Mouse (Mus musculus): ENCODE results near the gene Ccsap. TPM values are rescaled to one million over a fixed set of nuclear protein-coding genes. Genes with fewer than 3 reads are reported as not detected.
A peak's percentile ranks its signal among the peaks of the same experiment; 100 is the strongest.

Gene Ccsap
- total RNA-seq, 2 experiments from 2014 or later = 62.6 to 74.7 TPM

DNA sequence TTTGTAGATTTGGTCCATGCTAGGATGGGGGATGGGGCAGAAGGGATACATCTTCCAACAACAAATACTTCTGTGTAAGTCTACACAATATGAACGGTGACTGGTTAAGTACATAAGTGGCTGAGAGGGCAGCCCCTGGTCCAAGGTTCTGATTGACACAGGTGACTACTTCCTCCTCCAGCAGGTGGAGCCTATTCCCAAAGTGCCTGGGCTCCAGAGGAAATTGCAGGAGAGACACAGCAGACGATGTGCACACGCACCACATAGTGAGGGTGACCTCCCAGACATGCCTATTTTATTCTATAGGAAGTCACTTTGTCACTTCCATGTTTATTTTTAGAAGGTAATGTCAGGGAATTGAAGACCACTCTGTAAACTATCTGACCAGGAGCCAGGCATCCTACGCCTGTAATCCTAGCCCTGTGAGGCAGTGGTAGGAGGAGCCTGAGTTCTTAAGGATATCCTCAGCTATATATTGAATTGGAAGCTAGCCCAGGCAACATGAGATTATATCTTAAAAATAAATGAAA, 20.9 kb upstream of the Ccsap start:
- no peak for DNase-seq (ENCODE audit: low spot score in 2 of 2)

GRCm38 (mm10) chr8:123880271-123880670, 20.3 kb upstream of the Ccsap start:
- peak; percentile 68 to 77 for DNase-seq (ENCODE audit: low spot score in 2 of 2)

GRCm38 (mm10) chr8:123877865-123878264, 17.9 kb upstream of the Ccsap start:
- peak in 1 of 2 experiments; percentile 35 for DNase-seq (ENCODE audit: low spot score in 2 of 2)

- peak; percentile 47 to 69 for DNase-seq (ENCODE audit: low spot score in 2 of 2)
Measured at GRCm38 (mm10) chr8:123874324-123874723, 14.3 kb upstream of the Ccsap start.

DNA sequence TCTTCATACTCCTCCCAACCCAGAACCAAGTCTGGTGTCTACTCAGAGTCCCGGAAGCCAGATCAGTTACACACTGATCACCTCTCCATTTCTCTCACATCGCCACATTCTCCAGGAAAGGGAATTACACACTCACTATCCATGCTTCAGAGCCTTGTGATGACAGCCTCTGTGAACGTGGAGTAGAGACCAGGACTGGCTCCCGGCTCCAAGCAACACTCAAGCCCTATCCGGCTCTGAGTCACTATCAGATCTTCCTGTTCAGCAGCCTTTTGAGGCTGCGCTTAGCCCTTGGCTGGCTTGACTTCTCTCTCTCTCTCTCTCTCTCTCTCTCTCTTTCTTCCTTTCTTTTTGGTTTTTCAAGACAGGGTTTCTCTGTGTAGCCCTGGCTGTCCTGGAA, 13.4 kb upstream of the Ccsap start:
- no peak for DNase-seq (ENCODE audit: low spot score in 2 of 2)

DNA sequence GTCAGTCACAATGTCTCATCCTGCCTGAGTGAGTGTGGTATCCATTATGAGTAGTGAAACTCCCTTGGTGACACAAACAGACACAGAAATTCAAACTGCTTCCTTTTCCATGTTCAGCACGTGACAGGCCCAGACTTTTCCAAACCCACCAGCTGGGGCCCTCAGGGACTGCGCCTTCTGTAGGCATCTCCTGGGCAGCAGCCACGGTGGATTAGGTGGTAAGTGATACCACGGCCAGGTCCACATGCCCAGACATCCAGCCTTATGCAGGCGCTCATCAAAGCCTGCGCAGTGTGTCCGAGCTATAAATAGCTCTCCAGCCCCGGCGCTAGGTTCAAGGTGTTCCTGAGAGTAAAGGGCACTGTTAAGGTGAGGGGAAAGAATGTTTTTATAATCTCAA, 12.0 kb upstream of the Ccsap start:
- DNase-seq (ENCODE audit: low spot score in 2 of 2) = no peak

GRCm38 (mm10) chr8:123866971-123867370, 7.0 kb upstream of the Ccsap start:
- DNase-seq (ENCODE audit: low spot score in 2 of 2) = no peak

DNA sequence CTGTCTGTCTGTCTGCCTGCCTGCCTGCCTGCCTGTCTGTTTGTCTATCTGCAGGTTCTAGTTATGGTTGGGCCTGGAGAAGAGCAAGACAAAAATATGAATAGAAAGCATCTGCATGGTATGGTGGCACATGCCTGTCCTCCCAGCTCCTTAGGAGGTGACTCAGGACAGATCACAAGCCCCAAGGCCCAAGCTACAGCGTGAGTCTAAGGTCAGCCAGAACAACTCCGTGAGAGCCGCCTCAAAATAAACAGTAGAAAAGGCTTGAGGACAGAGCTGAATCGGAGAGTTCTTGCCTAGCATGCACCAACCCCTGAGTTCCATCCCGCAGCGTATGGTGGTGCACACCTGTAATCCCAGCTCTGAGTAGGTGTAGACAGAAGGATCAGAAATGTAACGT, 5.8 kb upstream of the Ccsap start:
- no peak for DNase-seq (ENCODE audit: low spot score in 2 of 2)

DNA sequence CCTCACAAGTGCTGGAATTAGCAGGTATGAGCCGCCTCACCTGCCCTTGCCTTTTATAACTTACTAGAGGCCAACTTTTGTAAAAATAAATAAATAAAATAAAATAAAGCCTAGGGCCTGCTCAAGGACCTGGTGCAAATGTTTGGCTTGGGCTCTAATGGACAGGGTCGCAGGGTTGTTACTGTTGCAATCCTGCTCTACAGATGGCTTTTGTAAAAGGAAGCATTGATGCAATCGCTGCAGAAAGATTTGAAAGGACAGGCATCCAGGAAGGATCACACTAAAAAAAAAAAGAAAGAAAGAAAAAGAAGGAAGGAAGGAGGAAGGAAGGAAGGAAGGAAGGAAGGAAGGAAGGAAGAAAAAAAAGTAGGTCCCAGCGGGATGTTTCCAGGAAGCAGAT, 377 bp upstream of the Ccsap start:
- DNase-seq (ENCODE audit: low spot score in 2 of 2) = no peak

GRCm38 (mm10) chr8:123858941-123859647, 915 bp downstream of the Ccsap start:
- peak; percentile 88 to 93 for DNase-seq (ENCODE audit: low spot score in 2 of 2)

DNA sequence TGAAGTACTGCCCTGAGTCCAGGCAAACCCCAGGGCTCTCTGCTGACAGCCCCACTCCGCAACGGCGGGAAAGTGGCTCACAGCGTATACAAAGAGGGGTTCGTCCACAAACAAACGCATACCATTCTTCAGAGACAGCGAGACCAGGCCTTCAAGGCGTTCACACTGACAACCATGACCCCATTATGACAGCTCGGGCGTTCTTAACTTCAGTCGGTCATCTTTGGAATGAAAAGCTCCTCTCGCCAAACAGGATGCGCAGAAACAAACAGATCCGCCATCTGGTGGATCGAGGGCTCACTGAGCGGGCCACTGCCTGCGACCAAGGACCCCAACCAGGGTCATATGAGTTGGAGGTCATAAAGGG, 1.5 kb downstream of the Ccsap start:
- DNase-seq (ENCODE audit: low spot score in 2 of 2) = no peak

DNA sequence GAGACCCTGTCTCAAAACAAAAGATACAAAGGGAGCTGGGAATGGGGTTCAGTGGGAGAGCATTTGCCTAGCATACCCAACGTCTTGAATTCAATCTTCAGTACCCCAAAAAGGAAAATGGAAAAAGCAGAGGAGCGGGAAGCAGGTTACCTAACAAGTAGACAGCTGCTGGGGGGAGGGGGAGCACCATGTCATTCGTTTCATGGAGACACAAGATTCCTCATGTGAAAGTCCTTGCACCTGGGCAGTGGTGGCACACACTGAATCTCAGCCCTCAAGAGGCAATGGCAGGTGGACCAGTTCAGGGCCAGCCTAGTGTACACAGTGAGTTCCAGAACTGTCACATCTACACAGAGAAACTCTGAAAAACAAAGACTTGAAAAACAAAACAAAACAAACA, 2.6 kb downstream of the Ccsap start:
- peak in 1 of 2 experiments; percentile 47 for DNase-seq (ENCODE audit: low spot score in 2 of 2)

DNA sequence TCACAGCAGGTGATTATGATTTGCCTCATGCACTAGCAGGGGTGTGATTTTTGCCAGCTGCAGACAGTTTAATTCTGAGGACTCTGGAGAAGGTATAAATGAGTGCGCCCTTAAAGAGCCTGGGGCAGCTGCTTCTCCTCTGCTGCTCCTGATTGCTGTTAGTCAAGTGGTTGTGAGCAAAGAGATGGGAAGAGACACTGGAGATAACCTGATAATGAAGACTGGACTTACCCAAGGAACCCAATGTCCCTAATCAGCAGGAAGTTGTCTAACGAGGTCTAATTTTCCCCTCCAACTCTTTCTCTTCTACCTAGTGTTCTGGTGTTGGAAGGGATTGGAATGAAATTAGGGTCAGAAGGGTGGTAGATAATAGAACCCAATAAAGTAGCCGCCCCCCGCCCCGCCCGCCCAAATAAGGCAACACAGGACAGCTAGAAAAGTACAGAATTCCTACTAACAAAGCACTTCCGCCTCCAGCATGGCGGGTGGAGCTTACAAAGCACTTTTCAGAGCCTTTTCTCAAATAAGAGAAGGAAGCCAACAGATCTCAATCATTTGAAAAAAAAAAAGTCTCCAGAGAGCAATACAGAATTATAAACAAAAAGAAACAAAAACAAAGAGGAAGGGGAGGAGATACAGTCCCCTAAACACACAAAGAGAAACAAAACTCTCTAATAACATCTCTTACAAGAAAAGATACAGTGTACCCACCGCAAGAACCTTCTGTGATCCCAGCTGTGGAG, 5.1 kb downstream of the Ccsap start:
- no peak for DNase-seq (ENCODE audit: low spot score in 2 of 2)

DNA sequence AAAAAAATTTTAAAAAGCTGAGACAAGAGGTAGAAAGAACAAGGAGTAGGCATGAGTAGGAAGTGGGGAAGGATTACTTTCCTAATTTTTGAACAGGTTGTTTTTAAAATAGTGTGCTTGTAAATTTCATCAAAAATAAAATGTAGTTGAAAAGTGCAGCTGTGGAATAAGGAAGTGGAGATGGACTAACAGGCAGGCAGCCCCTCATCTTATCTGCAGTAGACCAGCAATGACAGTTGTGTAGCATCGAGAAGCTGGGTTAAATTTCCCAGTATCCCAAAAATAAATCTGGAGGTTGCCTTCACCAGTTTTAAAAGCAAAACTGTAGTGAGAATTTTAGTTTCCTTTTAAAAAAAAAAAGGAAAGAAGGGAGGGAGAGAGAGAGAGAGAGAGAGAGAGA, 5.8 kb downstream of the Ccsap start:
- no peak for DNase-seq (ENCODE audit: low spot score in 2 of 2)

- DNase-seq (ENCODE audit: low spot score in 2 of 2) = no peak
Measured at GRCm38 (mm10) chr8:123851590-123851989, 8.4 kb downstream of the Ccsap start.

GRCm38 (mm10) chr8:123849352-123849751, 10.7 kb downstream of the Ccsap start:
- no peak for DNase-seq (ENCODE audit: low spot score in 2 of 2)

GRCm38 (mm10) chr8:123847546-123847945, 12.5 kb downstream of the Ccsap start:
- DNase-seq (ENCODE audit: low spot score in 2 of 2) = no peak

- peak; percentile 65 to 67 for DNase-seq (ENCODE audit: low spot score in 2 of 2)
Measured at GRCm38 (mm10) chr8:123846509-123846908, 13.5 kb downstream of the Ccsap start.

GRCm38 (mm10) chr8:123845991-123846390, 14.0 kb downstream of the Ccsap start:
- DNase-seq (ENCODE audit: low spot score in 2 of 2) = no peak

- no peak for DNase-seq (ENCODE audit: low spot score in 2 of 2)
Measured at GRCm38 (mm10) chr8:123845114-123845513, 14.9 kb downstream of the Ccsap start.

DNA sequence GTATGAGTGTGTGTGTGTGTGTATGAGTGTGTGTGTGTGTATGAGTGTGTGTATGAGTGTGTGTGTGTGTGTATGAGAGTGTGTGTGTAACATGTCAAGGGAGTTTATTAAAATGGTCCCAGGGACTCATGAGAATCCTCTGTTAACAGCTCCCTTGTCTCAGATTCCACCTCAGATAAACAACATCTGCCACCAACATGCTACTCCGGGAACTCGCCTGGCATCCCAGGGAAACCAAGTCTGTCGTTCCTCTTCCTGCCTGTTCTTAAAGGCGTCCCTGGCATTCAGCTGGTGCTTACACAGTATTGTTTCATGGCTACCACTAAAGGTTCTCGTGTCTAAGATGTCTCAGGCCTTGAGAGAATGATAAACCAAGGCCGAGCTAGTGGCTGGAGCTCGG, 15.7 kb downstream of the Ccsap start:
- DNase-seq (ENCODE audit: low spot score in 2 of 2) = no peak

DNA sequence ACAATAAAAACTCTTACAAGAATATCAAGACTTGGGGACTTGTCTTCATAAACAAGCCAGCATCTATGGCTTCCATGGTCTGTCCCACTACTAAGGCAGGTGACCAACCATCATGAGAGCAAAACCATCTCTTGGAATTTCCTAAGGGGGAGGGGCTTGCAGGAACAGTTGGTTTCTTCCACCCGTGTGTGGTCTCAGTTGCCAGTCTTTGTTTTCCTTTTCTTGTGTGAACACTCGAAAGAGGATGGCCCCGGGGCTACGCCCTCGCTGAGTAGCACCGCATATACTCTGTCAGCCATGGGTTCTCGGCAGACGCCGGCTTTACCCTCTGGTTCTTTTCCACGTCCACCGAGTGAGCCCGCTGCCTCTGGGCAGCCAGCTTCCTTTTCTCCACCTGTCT, 17.9 kb downstream of the Ccsap start:
- no peak for DNase-seq (ENCODE audit: low spot score in 2 of 2)
